Mouse (Mus musculus) cortical plate, adult 2 months (tissue): ENCODE data around the gene Ppp1cc.

Source experiments
- CTCF ChIP-seq: fragments of 200-500 bp; IDR thresholded peaks from 2 replicates; pipeline ENCODE4 v1.5.1; 2011; ENCODE audit warnings: mild to moderate bottlenecking, control low read depth, low read length; ENCODE audit not compliant: insufficient read depth; ENCODE audit errors: extremely low read depth
- POLR2A ChIP-seq: fragments of 200-500 bp; IDR thresholded peaks from 2 replicates; pipeline ENCODE4 v1.6.1; 2011; ENCODE audit warnings: mild to moderate bottlenecking, low read length, control low read depth; ENCODE audit not compliant: insufficient read depth; ENCODE audit errors: extremely low read depth

DNA sequence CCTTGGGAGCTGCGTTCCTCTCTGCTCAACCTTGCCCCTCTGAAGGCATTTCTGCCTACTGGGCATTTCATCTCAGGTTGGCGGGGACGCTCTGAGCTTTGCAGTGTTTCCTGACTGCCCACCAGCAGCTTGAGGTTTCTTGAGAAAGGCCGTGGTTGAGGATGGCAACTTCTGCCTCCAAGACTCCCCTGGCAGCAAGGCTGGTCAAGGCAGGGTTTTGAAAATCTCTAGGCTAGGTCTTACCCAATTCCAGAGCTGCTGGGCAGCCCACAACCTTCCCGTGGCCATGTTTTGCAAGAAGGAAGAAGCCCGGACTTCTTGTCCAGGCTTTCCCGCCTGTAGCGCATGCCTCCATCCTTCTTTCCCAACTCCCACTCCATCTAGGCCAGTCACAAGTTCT, 52.8 kb downstream of the Ppp1cc start:
- TF ChIP-seq CTCF (no peak), POLR2A (no peak)
